Mouse (Mus musculus): ENCODE data around the gene Fam180a.
"Not testable (repeated sequence)": the region's sequence is repeated elsewhere in the genome, so short reads cannot be mapped to it uniquely, and the experiment has no call there.

Fam180a gene

GRCm38 (mm10) chr6:35326111-35326515 lies at the start of gene Fam180a:
TSS of gene Fam180a (minus strand) at chr6:35326141.
- H3K4me3 ChIP-seq (replicated peaks; ENCODE audit: low read length): peak within 1 kb of the TSS; percentile 29; the same call in 1 of the 2 replicates
- H3K27me3 ChIP-seq (ENCODE audit: insufficient read depth, low read length): peaks cover 22% of the 10 kb centered on the region
- no peak for TF ChIP-seq NANOG (IDR thresholded peaks at IDR 0.05; ENCODE audit: borderline replicate concordance, low read length)
- no peak for TF ChIP-seq CTCF (conservative IDR thresholded peaks at IDR 0.05; ENCODE audit: low read length)
- TF ChIP-seq POU5F1 (IDR thresholded peaks at IDR 0.05; ENCODE audit: borderline replicate concordance, low read length): no peak
- H3K36me3 ChIP-seq (ENCODE audit: insufficient read depth, low read length): no peaks in the 10 kb centered on the region
- no peaks in the 10 kb centered on the region for H3K9me3 ChIP-seq (ENCODE audit: low read length)
- peaks cover 24% of the 10 kb centered on the region for H3K4me1 ChIP-seq (replicated peaks; ENCODE audit: low read depth, low read length)

GRCm38 (mm10) chr6:35374052-35374451 lies 48.1 kb upstream of the Fam180a start:
- TF ChIP-seq NANOG (IDR thresholded peaks at IDR 0.05; ENCODE audit: borderline replicate concordance, low read length) (no peak), CTCF (conservative IDR thresholded peaks at IDR 0.05; ENCODE audit: low read length) (no peak), POU5F1 (IDR thresholded peaks at IDR 0.05; ENCODE audit: borderline replicate concordance, low read length) (no peak)
- no peaks in the 10 kb centered on the region for H3K9me3 ChIP-seq (ENCODE audit: low read length)
- no peaks in the 10 kb centered on the region for H3K36me3 ChIP-seq (ENCODE audit: insufficient read depth, low read length)
- H3K4me3 ChIP-seq (replicated peaks; ENCODE audit: low read length): no peak overlapping the region
- H3K27me3 ChIP-seq (ENCODE audit: insufficient read depth, low read length): peaks cover 11% of the 10 kb centered on the region
- peaks cover 10% of the 10 kb centered on the region for H3K4me1 ChIP-seq (replicated peaks; ENCODE audit: low read depth, low read length)

- no peaks in the 10 kb centered on the region for H3K9me3 ChIP-seq (ENCODE audit: low read length)
- no peaks in the 10 kb centered on the region for H3K4me1 ChIP-seq (replicated peaks; ENCODE audit: low read depth, low read length)
- no peaks in the 10 kb centered on the region for H3K36me3 ChIP-seq (ENCODE audit: insufficient read depth, low read length)
- peaks cover 15% of the 10 kb centered on the region for H3K27me3 ChIP-seq (ENCODE audit: insufficient read depth, low read length)
- H3K4me3 ChIP-seq (replicated peaks; ENCODE audit: low read length): no peak overlapping the region
- TF ChIP-seq CTCF (conservative IDR thresholded peaks at IDR 0.05; ENCODE audit: low read length) (no peak), POU5F1 (IDR thresholded peaks at IDR 0.05; ENCODE audit: borderline replicate concordance, low read length) (no peak), NANOG (IDR thresholded peaks at IDR 0.05; ENCODE audit: borderline replicate concordance, low read length) (no peak)
Measured at GRCm38 (mm10) chr6:35370356-35370755, 44.4 kb upstream of the Fam180a start.

- peaks cover 15% of the 10 kb centered on the region for H3K27me3 ChIP-seq (ENCODE audit: insufficient read depth, low read length)
- not testable (repeated sequence) for H3K4me1 ChIP-seq (replicated peaks; ENCODE audit: low read depth, low read length)
Measured at GRCm38 (mm10) chr6:35369578-35370282, 43.8 kb upstream of the Fam180a start.

GRCm38 (mm10) chr6:35362596-35362995 lies 36.7 kb upstream of the Fam180a start:
- H3K27me3 ChIP-seq (ENCODE audit: insufficient read depth, low read length): no peaks in the 10 kb centered on the region; the same call in 1 of the 2 replicates
- TF ChIP-seq NANOG (IDR thresholded peaks at IDR 0.05; ENCODE audit: borderline replicate concordance, low read length) (no peak), CTCF (conservative IDR thresholded peaks at IDR 0.05; ENCODE audit: low read length) (no peak), POU5F1 (IDR thresholded peaks at IDR 0.05; ENCODE audit: borderline replicate concordance, low read length) (no peak)
- H3K9me3 ChIP-seq (ENCODE audit: low read length): 0 out of 2 replicates have a peak, but pooled peaks cover 4% of the 10 kb centered on the region
- no peaks in the 10 kb centered on the region for H3K36me3 ChIP-seq (ENCODE audit: insufficient read depth, low read length)
- H3K4me3 ChIP-seq (replicated peaks; ENCODE audit: low read length): no peak overlapping the region
- H3K4me1 ChIP-seq (replicated peaks; ENCODE audit: low read depth, low read length): peaks cover 8% of the 10 kb centered on the region

More at GRCm38 (mm10) chr6:35369578-35370282, 43.8 kb upstream of the Fam180a start:
- not testable (repeated sequence) for H3K4me3 ChIP-seq (replicated peaks; ENCODE audit: low read length); H3K9me3 ChIP-seq (ENCODE audit: low read length); H3K36me3 ChIP-seq (ENCODE audit: insufficient read depth, low read length)

GRCm38 (mm10) chr6:35355320-35355719 lies 29.4 kb upstream of the Fam180a start:
- Histone ChIP-seq H3K27me3 (ENCODE audit: insufficient read depth, low read length) (peaks cover 5% of the 10 kb centered on the region; the same call in 1 of the 2 replicates), H3K4me1 (replicated peaks; ENCODE audit: low read depth, low read length) (peaks cover 59% of the 10 kb centered on the region), H3K9me3 (ENCODE audit: low read length) (peaks cover 8% of the 10 kb centered on the region; the same call in 1 of the 2 replicates), H3K4me3 (replicated peaks; ENCODE audit: low read length) (no peak overlapping the region), H3K36me3 (ENCODE audit: insufficient read depth, low read length) (no peaks in the 10 kb centered on the region)
- TF ChIP-seq POU5F1 (IDR thresholded peaks at IDR 0.05; ENCODE audit: borderline replicate concordance, low read length) (no peak), NANOG (IDR thresholded peaks at IDR 0.05; ENCODE audit: borderline replicate concordance, low read length) (no peak), CTCF (conservative IDR thresholded peaks at IDR 0.05; ENCODE audit: low read length) (no peak)

GRCm38 (mm10) chr6:35354622-35354998 lies 28.7 kb upstream of the Fam180a start:
- H3K4me1 ChIP-seq (replicated peaks; ENCODE audit: low read depth, low read length): peaks cover 64% of the 10 kb centered on the region
- no peaks in the 10 kb centered on the region for H3K36me3 ChIP-seq (ENCODE audit: insufficient read depth, low read length)
- H3K9me3 ChIP-seq (ENCODE audit: low read length): peaks cover 8% of the 10 kb centered on the region; the same call in 1 of the 2 replicates
- H3K4me3 ChIP-seq (replicated peaks; ENCODE audit: low read length): no peak overlapping the region
- H3K27me3 ChIP-seq (ENCODE audit: insufficient read depth, low read length): peaks cover 5% of the 10 kb centered on the region; the same call in 1 of the 2 replicates
- no peak for TF ChIP-seq CTCF (conservative IDR thresholded peaks at IDR 0.05; ENCODE audit: low read length)
- no peak for TF ChIP-seq POU5F1 (IDR thresholded peaks at IDR 0.05; ENCODE audit: borderline replicate concordance, low read length)
- TF ChIP-seq NANOG (IDR thresholded peaks at IDR 0.05; ENCODE audit: borderline replicate concordance, low read length): no peak

- Histone ChIP-seq H3K27me3 (ENCODE audit: insufficient read depth, low read length) (peaks cover 5% of the 10 kb centered on the region; the same call in 1 of the 2 replicates), H3K9me3 (ENCODE audit: low read length) (peaks cover 6% of the 10 kb centered on the region; the same call in 1 of the 2 replicates), H3K4me1 (replicated peaks; ENCODE audit: low read depth, low read length) (peaks cover 67% of the 10 kb centered on the region), H3K4me3 (replicated peaks; ENCODE audit: low read length) (peak overlapping the region; percentile 43), H3K36me3 (ENCODE audit: insufficient read depth, low read length) (no peaks in the 10 kb centered on the region)
- no peak for TF ChIP-seq NANOG (IDR thresholded peaks at IDR 0.05; ENCODE audit: borderline replicate concordance, low read length)
- TF ChIP-seq POU5F1 (IDR thresholded peaks at IDR 0.05; ENCODE audit: borderline replicate concordance, low read length): no peak
- no peak for TF ChIP-seq CTCF (conservative IDR thresholded peaks at IDR 0.05; ENCODE audit: low read length)
Measured at GRCm38 (mm10) chr6:35353846-35354621, 28.1 kb upstream of the Fam180a start.
